Mouse (Mus musculus): ENCODE data around the gene Gm21789. TPM values are rescaled to one million over a fixed set of nuclear protein-coding genes. Genes with fewer than 3 reads are reported as not detected.
"Not testable (repeated sequence)": the region's sequence is repeated elsewhere in the genome, so short reads cannot be mapped to it uniquely, and the experiment has no call there.

Gene Gm21789
- not detected in 2 replicates for polyA plus RNA-seq (2012; rRNA removed)

GRCm38 (mm10) chrX:32941468-32941867, at the start of gene Gm21789:
Gm21789 (plus strand) TSS chrX:32941768.
- DNase-seq; H3K4me1 ChIP-seq (ENCODE audit: control insufficient read depth, insufficient read depth, low read length); H3K36me3 ChIP-seq (ENCODE audit: control insufficient read depth, insufficient read depth, low read length); H3K4me3 ChIP-seq (ENCODE audit: insufficient read depth, low read depth, low read length); H3K27me3 ChIP-seq (replicated peaks; ENCODE audit: control insufficient read depth, insufficient read depth, low read length); H3K27ac ChIP-seq (ENCODE audit: insufficient read depth, low read depth, low read length): not testable (repeated sequence)
- WGBS, result no CpG with 5 or more reads among the region's 1 CpGs

DNA sequence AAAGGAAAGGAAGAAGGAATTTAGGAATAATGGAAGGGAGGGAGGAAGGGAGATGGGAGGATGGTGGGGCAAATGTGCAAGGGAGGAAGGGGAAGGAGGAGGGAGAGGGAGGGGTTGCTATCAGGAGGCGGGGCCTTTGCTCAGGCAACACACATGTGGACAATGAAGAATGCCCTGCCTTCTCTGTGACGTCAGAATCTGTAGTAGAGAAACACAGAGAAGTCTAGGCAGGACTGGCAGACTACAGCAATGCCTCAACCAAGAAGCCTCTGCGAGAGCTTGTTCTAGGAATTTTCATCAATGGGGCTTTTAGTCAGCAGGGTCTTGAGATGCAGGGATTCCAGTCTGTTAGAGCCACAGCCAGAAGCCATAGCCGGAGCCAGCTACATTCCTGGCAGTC, 47.2 kb upstream of the Gm21789 start, which contains the start of gene Btbd35f30:
Gene Btbd35f30, plus strand, starts transcription at position 301 of the 400 bp plus-strand sequence.
- not testable (repeated sequence) for H3K36me3 ChIP-seq (ENCODE audit: control insufficient read depth, insufficient read depth, low read length)

DNA sequence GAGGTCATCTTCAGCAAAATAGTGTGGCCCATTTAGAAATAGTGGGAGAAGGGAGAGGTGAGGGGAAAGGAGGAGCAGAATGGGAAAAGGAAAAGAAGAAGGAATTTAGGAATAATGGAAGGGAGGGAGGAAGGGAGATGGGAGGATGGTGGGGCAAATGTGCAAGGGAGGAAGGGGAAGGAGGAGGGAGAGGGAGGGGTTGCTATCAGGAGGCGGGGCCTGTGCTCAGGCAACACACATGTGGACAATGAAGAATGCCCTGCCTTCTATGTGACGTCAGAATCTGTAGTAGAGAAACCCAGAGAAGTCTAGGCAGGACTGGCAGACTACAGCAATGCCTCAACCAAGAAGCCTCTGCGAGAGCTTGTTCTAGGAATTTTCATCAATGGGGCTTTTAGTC, 32.0 kb downstream of the Gm21789 start, which contains the start of gene Btbd35f5:
Gene Btbd35f5, plus strand, starts transcription at position 301 of the 400 bp plus-strand sequence.
- H3K4me1 ChIP-seq (ENCODE audit: control insufficient read depth, insufficient read depth, low read length); DNase-seq; H3K36me3 ChIP-seq (ENCODE audit: control insufficient read depth, insufficient read depth, low read length); H3K4me3 ChIP-seq (ENCODE audit: insufficient read depth, low read depth, low read length); H3K27me3 ChIP-seq (replicated peaks; ENCODE audit: control insufficient read depth, insufficient read depth, low read length); H3K27ac ChIP-seq (ENCODE audit: insufficient read depth, low read depth, low read length): not testable (repeated sequence)
- no CpG with 5 or more reads among the region's 3 CpGs for WGBS

More for the DNA sequence above, 47.2 kb upstream of the Gm21789 start, which contains the start of gene Btbd35f30:
- no CpG with 5 or more reads among the region's 4 CpGs for WGBS
- not testable (repeated sequence) for H3K27me3 ChIP-seq (replicated peaks; ENCODE audit: control insufficient read depth, insufficient read depth, low read length); H3K27ac ChIP-seq (ENCODE audit: insufficient read depth, low read depth, low read length); DNase-seq; H3K4me1 ChIP-seq (ENCODE audit: control insufficient read depth, insufficient read depth, low read length); H3K4me3 ChIP-seq (ENCODE audit: insufficient read depth, low read depth, low read length)

Other genes with a start within 250 kb of the Gm21789 start
- not detected in 2 replicates for gene Btbd35f21, start 215.7 kb upstream of the Gm21789 start, polyA plus RNA-seq (2012; rRNA removed)
- gene Btbd35f30, start 47.1 kb upstream of the Gm21789 start, polyA plus RNA-seq (2012; rRNA removed), result not detected in 2 replicates
- not detected in 2 replicates for gene Btbd35f5, start 32.1 kb downstream of the Gm21789 start, polyA plus RNA-seq (2012; rRNA removed)